Mouse (Mus musculus) gastrocnemius, postnatal 10 days (tissue): ENCODE results near the gene Ppp6r2. TPM values are rescaled to one million over a fixed set of nuclear protein-coding genes. Genes with fewer than 3 reads are reported as not detected.

Experiments
- DNase-seq: peaks from one replicate; pipeline ENCODE4 v3.0.0; 2021; ENCODE audit warnings: mixed read lengths
- total RNA-seq, 2 experiments: library from RNA; stranded (reverse); gene quantifications; 2 replicates each; pipeline ENCODE4 v1.2.3; 2021

Ppp6r2 gene
- total RNA-seq, 2 experiments from 2014 or later: 60.1 to 61.9 TPM

DNA sequence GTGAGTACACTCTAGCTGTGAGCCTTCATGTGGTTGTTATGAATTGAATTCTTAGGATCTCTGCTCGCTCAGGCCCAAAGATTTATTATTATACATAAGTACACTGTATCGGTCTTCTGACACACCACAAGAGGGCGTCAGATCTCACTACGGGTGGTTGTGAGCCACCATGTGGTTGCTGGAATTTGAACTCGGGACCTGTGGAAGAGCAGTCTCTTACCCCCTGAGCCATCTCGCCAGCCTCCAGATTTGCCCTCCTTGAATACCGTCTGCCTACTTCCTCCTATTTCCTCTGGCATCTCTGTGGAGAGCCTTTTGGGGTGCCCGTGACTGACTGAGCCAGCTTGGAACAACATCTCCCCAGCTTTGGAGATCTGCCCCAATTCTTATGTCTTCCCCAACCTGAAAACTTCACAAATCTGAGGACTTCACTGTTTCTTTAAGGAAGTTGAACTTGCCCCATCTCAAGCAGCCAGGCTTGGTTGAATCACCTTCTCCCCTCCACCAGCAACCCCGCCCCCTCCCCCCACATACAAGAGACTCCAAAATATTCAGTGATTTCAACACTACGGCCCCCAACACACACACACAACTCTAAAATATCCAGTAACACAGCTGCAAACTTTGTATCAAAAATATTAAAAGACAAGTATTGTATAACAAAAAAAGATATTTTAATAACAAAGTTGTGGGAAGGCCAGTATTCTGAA lies 29.6 kb upstream of the Ppp6r2 start:
- peak; percentile 3 for DNase-seq

DNA sequence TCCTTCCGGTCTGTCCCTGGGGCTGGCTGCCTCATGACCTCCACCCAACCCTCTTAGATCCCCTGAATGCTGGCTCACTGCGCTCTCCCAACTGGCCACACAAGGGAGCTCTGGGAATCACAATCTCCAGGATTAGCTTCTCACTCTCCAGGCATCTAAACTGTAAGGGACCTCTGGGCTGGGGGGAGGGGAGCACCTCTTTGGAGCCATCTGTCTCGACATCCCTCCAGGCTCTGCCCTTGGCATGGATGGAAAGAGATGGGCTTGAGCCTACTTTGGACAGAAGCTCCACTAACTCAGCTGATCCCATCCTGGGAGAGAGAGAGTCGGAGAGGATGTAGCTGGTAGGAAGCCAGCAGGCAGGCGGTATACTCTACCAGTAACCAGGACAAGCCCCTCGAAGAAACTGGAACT lies 29.0 kb upstream of the Ppp6r2 start:
- DNase-seq: peak; percentile 33

GRCm38 (mm10) chr15:89182842-89183241 lies 28.5 kb upstream of the Ppp6r2 start:
- no peak for DNase-seq

DNA sequence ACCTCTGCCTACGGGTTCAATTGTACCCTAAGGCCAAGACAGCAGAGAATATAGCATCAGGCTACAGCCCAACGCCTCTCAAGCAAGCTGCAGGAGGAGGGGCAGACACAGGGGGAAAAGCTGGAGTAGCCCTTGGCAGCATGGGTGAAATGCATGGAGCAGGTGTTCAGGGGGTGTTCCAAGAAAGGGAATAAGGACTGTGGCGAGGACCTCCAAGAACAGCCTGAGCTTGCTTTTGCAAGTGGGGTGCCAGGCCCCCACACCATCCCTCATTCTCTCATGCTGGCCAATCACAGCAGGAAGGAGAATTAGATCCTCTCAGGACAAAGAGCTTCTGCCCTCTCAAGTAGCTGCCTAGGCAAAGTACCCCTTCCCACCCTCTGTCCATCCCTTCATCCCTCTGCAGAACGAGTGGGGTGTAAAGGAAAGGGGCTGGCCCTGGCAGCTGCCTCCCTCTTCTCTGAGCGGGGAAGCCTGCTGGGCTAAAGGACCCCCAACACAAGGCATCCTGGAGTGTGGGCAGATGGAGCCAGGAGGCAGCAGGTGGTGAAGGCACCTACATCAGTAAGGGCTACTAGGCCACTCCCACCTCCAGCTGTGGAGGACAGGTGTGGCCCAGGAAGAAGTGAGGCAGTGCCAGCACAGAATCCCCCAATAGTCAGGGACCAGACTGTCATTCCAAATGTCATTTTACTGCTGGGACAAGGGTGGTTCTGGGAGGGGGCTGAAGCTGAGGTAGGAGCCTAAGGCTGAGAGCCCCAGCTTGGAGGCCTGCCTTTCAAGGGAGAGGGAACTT lies 27.0 kb upstream of the Ppp6r2 start:
- DNase-seq: peak; percentile 3

GRCm38 (mm10) chr15:89184937-89185227 lies 26.5 kb upstream of the Ppp6r2 start:
- DNase-seq: no peak

DNA sequence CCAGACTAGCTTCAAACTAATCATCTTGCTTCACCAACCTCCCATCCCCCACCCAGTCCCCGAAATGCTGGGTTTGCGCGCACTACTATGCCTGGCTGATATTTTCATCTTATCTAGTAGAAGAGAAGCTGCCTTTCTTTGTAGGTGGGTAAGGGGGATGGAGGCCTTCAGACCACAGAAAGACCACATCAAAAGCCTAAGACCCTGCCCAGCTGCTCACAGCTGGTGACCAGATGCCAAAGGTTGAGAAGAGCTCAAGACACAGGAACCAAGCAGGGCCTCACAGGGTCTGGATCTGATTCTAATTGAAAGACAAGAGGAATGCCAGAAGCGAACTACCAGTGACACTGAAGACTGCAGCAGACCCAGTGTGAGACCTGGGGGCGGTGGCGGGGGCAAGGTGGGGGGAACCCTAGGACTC lies 16.1 kb upstream of the Ppp6r2 start:
- no peak for DNase-seq

DNA sequence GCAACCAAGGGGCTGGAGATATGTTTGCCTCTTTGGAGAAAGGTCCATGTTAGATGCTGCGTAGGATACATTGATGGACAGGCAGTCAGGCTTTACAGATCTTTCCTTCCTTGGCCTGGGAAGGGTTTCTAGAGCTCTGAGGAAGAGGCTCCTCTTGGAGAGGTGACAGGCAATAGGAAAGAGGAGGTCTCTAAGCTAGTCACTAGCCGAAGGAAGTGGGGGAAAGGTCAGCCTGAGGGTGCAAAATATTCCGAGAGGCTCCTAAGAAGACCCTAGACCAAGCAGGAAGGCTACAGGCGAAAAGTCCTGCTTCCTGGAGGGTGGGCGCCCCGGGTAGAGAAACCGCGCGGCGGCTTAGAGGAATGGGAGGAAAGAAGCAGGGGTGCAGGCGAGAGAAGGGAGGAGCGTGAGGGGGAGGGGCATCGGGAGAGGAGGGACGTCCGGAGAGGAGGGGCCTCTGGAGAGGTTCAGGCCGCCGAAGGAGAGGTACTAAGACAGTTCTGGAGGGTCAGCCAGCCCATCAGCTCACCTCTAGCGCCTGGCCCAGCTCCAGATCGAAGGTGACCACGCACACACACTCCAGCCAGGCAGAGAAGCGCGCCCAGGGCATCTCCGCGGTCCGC lies 15.6 kb upstream of the Ppp6r2 start:
- DNase-seq: peak; percentile 92

GRCm38 (mm10) chr15:89196313-89196706 lies 15.0 kb upstream of the Ppp6r2 start, which contains the start of gene Dennd6b:
Gene Dennd6b, minus strand, starts transcription at chr15:89196496.
- DNase-seq: peak; percentile 96

GRCm38 (mm10) chr15:89197056-89197455 lies 14.3 kb upstream of the Ppp6r2 start:
- DNase-seq: no peak

DNA sequence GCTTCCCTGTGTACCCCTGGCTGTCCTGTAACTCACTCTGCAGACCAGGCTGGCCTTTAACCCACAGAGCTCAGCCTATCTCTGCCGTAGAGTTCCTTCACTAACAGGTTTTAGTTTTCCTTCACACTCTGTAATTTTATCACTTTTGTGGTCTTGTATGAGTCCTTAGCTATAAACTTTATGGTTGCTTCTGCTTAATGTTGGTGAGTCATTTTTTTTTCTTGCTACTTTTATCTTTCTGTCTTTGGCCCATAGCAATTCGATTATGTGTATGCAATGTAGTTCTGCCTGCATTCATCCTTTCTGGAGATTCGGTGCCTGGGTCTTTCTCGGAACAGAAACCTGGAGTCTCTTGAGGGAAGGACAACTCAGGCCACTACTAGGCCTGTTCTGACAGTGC lies 3.9 kb upstream of the Ppp6r2 start:
- no peak for DNase-seq

DNA sequence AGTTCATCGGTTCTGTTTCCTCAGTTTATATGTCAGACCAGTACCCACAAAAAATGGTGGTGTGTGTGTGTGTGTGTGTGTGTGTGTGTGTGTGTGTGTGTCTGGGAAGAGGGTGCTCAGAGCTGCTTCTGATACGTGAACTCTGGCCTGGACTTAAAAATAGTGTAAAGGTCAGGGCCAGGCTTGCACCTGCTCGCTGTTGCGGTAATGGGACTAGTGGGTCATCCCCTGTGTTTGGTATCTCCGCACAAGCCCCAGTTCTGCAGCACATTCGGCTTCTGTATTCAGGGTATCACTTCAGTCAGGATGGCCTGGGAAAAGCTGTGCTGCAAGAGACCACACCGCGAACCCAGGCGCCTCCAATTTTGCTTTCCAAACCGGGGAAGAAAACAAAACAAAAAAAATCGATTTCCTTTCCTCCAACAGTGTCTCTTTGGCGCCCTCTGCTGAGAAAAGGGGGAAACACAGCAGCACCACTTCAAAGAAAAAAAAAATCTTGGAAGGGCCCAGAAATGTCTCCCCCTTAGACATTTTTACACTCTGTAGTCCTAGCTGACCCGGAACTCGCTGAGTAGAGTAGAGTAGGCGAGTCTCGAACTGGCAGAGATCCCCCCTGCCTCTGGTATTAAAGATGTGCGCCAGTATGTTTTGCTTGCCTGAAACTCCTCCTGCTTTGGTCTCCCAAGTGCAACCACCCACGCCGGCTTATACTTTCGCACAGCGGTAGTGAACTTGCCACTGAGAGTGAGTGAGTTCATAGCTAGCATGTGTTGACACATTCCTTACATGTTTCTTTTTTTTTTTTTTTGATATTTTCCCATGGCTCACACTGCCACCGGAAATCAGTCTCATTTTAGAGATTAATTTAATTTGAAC lies 1.2 kb upstream of the Ppp6r2 start:
- peak; percentile 91 for DNase-seq

- peak; percentile 16 for DNase-seq
These were observed 536 bp downstream of the Ppp6r2 start for GRCm38 (mm10) chr15:89211716-89212461.

GRCm38 (mm10) chr15:89212495-89212894 lies 1.1 kb downstream of the Ppp6r2 start:
- no peak for DNase-seq

GRCm38 (mm10) chr15:89213517-89213916 lies 2.2 kb downstream of the Ppp6r2 start:
- no peak for DNase-seq

DNA sequence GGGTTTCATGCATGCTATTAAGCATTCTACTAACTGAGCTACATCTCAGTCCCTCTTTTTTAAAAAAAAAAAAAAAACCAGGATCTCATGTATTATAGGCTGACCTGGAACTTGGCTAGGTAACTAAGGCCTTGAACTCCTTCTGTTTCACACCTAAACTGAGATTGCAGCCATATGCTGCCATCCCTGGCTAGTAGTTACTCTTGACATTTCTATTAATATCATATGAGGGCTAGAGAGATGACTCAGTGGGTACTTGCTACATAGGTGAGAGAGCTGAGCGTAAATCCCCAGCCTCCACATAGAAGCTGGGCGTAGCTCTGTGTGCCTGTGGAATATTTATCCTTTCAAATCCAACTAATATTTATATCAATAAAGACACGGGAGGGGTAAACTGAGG lies 3.6 kb downstream of the Ppp6r2 start:
- DNase-seq: no peak

GRCm38 (mm10) chr15:89215611-89216233 lies 4.4 kb downstream of the Ppp6r2 start:
- DNase-seq: no peak

GRCm38 (mm10) chr15:89233586-89233985 lies 22.2 kb downstream of the Ppp6r2 start:
- no peak for DNase-seq

DNA sequence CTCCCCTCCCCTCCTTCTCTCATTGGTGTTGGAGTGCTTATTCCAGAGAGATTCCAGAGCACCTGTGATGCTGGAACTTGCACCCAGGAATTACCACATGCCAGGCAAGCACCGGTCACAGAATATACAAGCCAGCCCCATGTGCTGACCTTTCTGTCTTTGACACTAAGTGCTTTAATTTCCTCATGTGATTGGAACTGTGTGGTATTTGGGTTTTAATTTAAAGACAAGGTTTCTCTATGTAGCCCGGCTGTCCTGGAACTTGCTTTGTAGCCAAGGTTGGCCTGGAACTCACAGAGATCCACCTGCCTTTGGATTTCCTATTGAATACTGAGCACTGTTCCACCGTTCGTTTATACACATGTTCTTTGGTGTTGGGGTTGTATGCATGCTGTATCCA lies 22.7 kb downstream of the Ppp6r2 start:
- DNase-seq: no peak

- no peak for DNase-seq
These were observed 28.5 kb downstream of the Ppp6r2 start for GRCm38 (mm10) chr15:89239751-89240392.

DNA sequence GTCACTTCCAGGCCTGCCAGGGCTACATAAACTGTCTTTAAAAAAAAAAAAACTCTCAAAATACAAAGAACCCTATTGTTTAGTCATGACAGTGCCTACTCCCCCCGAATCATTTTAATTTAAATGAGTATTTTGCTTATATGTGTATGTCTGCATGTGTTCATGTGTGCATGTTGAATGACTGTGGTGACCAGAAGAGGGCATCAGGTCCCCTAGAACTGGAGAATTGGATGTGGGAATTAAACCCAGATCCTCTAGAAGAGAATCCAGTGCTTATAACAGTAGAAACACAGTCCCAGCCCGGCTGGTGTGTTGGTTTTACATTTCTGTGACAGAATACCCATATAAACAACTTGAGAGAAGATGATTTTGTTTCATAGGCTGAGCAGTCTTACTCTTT lies 29.7 kb downstream of the Ppp6r2 start:
- no peak for DNase-seq

GRCm38 (mm10) chr15:89249063-89249462 lies 37.7 kb downstream of the Ppp6r2 start:
- no peak for DNase-seq
